Mouse (Mus musculus): ENCODE results near the gene Pgm1.

DNA sequence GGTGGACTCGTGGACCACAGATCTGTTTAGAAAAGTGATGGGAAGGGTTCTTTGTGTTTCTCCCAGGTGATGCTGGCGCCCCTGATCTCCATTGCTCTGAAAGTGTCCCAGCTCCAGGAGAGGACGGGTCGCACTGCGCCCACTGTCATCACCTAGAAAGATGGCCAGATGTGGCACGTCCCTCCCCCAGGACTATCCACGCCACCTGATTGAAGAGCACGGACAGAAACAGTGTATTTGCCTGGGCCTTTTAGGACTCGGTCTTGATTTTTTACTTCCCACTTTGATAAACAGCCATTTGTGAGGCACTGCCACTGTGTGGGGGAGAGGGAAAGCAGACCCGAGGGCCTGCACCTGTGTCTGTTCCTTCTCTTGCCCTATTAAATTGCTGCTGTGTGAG is 57.4 kb downstream of the Pgm1 start:
- no peak for TF ChIP-seq CTCF (IDR thresholded peaks at IDR 0.05; ENCODE audit: control insufficient read depth, insufficient read depth, insufficient replicate concordance, low read depth, low read length)
- no peak for TF ChIP-seq POLR2A (IDR thresholded peaks at IDR 0.05; ENCODE audit: control insufficient read depth, low read depth, low read length)
